Mouse (Mus musculus) forebrain, embryonic 16.5 days (tissue): ENCODE data around the gene Gm10974. TPM values are rescaled to one million over a fixed set of nuclear protein-coding genes. Genes with fewer than 3 reads are reported as not detected.

Experiments
- ATAC-seq: fragments of 200-750 bp; cut with Nextera tagmentation; 2 replicates; pipeline ENCODE4 v1.8.0; 2017; ENCODE audit warnings: mild to moderate bottlenecking, moderate library complexity
- H3K27ac ChIP-seq: fragments of 300-500 bp; sonication (generic); 2 replicates; pipeline ENCODE4 v1.5.1; 2014; ENCODE audit warnings: low read length, control low read depth
- H3K27me3 ChIP-seq: fragments of 300-500 bp; sonication (generic); replicated peaks from 2 replicates; pipeline ENCODE4 v1.6.1; 2014; ENCODE audit warnings: low read length; ENCODE audit not compliant: control insufficient read depth, insufficient read depth
- H3K36me3 ChIP-seq: fragments of 300-500 bp; sonication (generic); 2 replicates; pipeline ENCODE4 v1.6.1; 2014; ENCODE audit not compliant: control insufficient read depth, insufficient read depth
- H3K4me1 ChIP-seq: fragments of 300-500 bp; sonication (generic); replicated peaks from 2 replicates; pipeline ENCODE4 v1.6.1; 2014; ENCODE audit warnings: low read length; ENCODE audit not compliant: control insufficient read depth, insufficient read depth
- H3K4me2 ChIP-seq: fragments of 300-500 bp; sonication (generic); 2 replicates; pipeline ENCODE4 v1.6.1; 2014; ENCODE audit warnings: mild to moderate bottlenecking, low read length, control low read depth
- H3K4me3 ChIP-seq: fragments of 300-500 bp; sonication (generic); replicated peaks from 2 replicates; pipeline ENCODE4 v1.5.1; 2014; ENCODE audit warnings: mild to moderate bottlenecking, low read length, control low read depth
- H3K9ac ChIP-seq: fragments of 300-500 bp; sonication (generic); replicated peaks from 2 replicates; pipeline ENCODE4 v1.6.1; 2014; ENCODE audit warnings: low read depth, low read length, control low read depth
- H3K9me3 ChIP-seq: fragments of 300-500 bp; sonication (generic); 2 replicates; pipeline ENCODE4 v1.6.1; 2016; ENCODE audit warnings: low read length; ENCODE audit not compliant: control insufficient read depth
- WGBS: fragments of 180-500 bp; shearing (Covaris S2); extraction: QIAGEN DNeasy Blood & Tissue Kit; methylation state at CpG from one replicate; pipeline ENCODE4 v1.1.7; 2014; 5-methylcytosine and 5-hydroxymethylcytosine counted together
- polyA plus RNA-seq: library from polyadenylated mRNA; unstranded; fragments of >200 nt; fragmentation: Nextera tagmentation; extraction: Ambion mirVana; gene quantifications from 2 replicates; pipeline ENCODE4 v1.2.1, GENCODE M21; 2015

The Gm10974 gene
- polyA plus RNA-seq, 1 experiment from 2014 or later = not detected

- H3K27me3 ChIP-seq = no peaks in the 10 kb centered on the region
- no peaks in the 10 kb centered on the region for H3K4me1 ChIP-seq
- no peak overlapping the region for H3K4me2 ChIP-seq
- H3K9ac ChIP-seq = no peak overlapping the region
- no peak for ATAC-seq
- no peaks in the 10 kb centered on the region for H3K9me3 ChIP-seq
- WGBS = 82% methylated on average over 3 of the region's 3 CpGs
- H3K36me3 ChIP-seq = no peaks in the 10 kb centered on the region
- H3K27ac ChIP-seq = no peak overlapping the region
- H3K4me3 ChIP-seq = no peak overlapping the region
These were observed 7.7 kb downstream of the Gm10974 start for GRCm38 (mm10) chr7:66373391-66373790.

- Histone ChIP-seq H3K27me3 (no peaks in the 10 kb centered on the region), H3K27ac (no peak overlapping the region)
- ATAC-seq = no peak
These were observed 10.0 kb downstream of the Gm10974 start for GRCm38 (mm10) chr7:66375736-66376135.

GRCm38 (mm10) chr7:66376560-66376959, 10.9 kb downstream of the Gm10974 start:
- Histone ChIP-seq H3K27me3 (no peaks in the 10 kb centered on the region), H3K27ac (no peak overlapping the region), H3K4me2 (no peak overlapping the region), H3K9ac (no peak overlapping the region), H3K36me3 (no peaks in the 10 kb centered on the region), H3K4me1 (no peaks in the 10 kb centered on the region), H3K4me3 (no peak overlapping the region), H3K9me3 (no peaks in the 10 kb centered on the region)
- ATAC-seq = no peak
- 83% methylated on average over 10 of the region's 10 CpGs for WGBS

More at GRCm38 (mm10) chr7:66375736-66376135, 10.0 kb downstream of the Gm10974 start:
- Histone ChIP-seq H3K36me3 (no peaks in the 10 kb centered on the region), H3K4me1 (no peaks in the 10 kb centered on the region), H3K9ac (no peak overlapping the region), H3K4me3 (no peak overlapping the region), H3K4me2 (no peak overlapping the region), H3K9me3 (no peaks in the 10 kb centered on the region)
- WGBS = 91% methylated on average over 4 of the region's 4 CpGs

- peaks cover 4% of the 10 kb centered on the region for H3K27me3 ChIP-seq
- H3K9ac ChIP-seq = no peak overlapping the region
These were observed 18.5 kb downstream of the Gm10974 start for GRCm38 (mm10) chr7:66384213-66384612.

GRCm38 (mm10) chr7:66384891-66385290, 19.2 kb downstream of the Gm10974 start:
- ATAC-seq = no peak
- WGBS = 92% methylated on average over 8 of the region's 8 CpGs
- no peak overlapping the region for H3K4me2 ChIP-seq

More at GRCm38 (mm10) chr7:66384213-66384612, 18.5 kb downstream of the Gm10974 start:
- no peaks in the 10 kb centered on the region for H3K9me3 ChIP-seq
- ATAC-seq = no peak
- H3K4me2 ChIP-seq = no peak overlapping the region
- no peak overlapping the region for H3K27ac ChIP-seq
- no peaks in the 10 kb centered on the region for H3K36me3 ChIP-seq
- WGBS = 78% methylated on average over 5 of the region's 5 CpGs
- no peak overlapping the region for H3K4me3 ChIP-seq
- peaks cover 17% of the 10 kb centered on the region for H3K4me1 ChIP-seq

GRCm38 (mm10) chr7:66385826-66386225, 20.1 kb downstream of the Gm10974 start:
- no peak overlapping the region for H3K4me2 ChIP-seq
- peaks cover 17% of the 10 kb centered on the region for H3K4me1 ChIP-seq
- H3K9me3 ChIP-seq = no peaks in the 10 kb centered on the region
- ATAC-seq = no peak
- no peaks in the 10 kb centered on the region for H3K36me3 ChIP-seq
- H3K4me3 ChIP-seq = no peak overlapping the region
- H3K9ac ChIP-seq = no peak overlapping the region
- peaks cover 4% of the 10 kb centered on the region for H3K27me3 ChIP-seq
- H3K27ac ChIP-seq = no peak overlapping the region
- 94% methylated on average over 8 of the region's 12 CpGs for WGBS

More at GRCm38 (mm10) chr7:66384891-66385290, 19.2 kb downstream of the Gm10974 start:
- H3K4me1 ChIP-seq = peaks cover 17% of the 10 kb centered on the region
- H3K4me3 ChIP-seq = no peak overlapping the region
- H3K36me3 ChIP-seq = no peaks in the 10 kb centered on the region
- H3K9me3 ChIP-seq = no peaks in the 10 kb centered on the region
- no peak overlapping the region for H3K9ac ChIP-seq
- H3K27me3 ChIP-seq = peaks cover 4% of the 10 kb centered on the region
- no peak overlapping the region for H3K27ac ChIP-seq

GRCm38 (mm10) chr7:66386411-66386810, 20.7 kb downstream of the Gm10974 start:
- H3K9me3 ChIP-seq = no peaks in the 10 kb centered on the region
- WGBS = 95% methylated on average over 6 of the region's 6 CpGs

GRCm38 (mm10) chr7:66387419-66387812, 21.7 kb downstream of the Gm10974 start:
- Histone ChIP-seq H3K9ac (peak overlapping the region; percentile 60), H3K9me3 (no peaks in the 10 kb centered on the region), H3K27ac (no peak overlapping the region), H3K4me3 (peak overlapping the region; percentile 53), H3K27me3 (peaks cover 4% of the 10 kb centered on the region), H3K4me1 (peaks cover 17% of the 10 kb centered on the region), H3K4me2 (peak overlapping the region; percentile 96), H3K36me3 (no peaks in the 10 kb centered on the region)
- 5% methylated on average over 13 of the region's 13 CpGs for WGBS
- no peak for ATAC-seq

More at GRCm38 (mm10) chr7:66386411-66386810, 20.7 kb downstream of the Gm10974 start:
- Histone ChIP-seq H3K4me3 (no peak overlapping the region), H3K4me1 (peaks cover 17% of the 10 kb centered on the region), H3K36me3 (no peaks in the 10 kb centered on the region), H3K9ac (no peak overlapping the region), H3K27me3 (peaks cover 4% of the 10 kb centered on the region), H3K4me2 (no peak overlapping the region), H3K27ac (no peak overlapping the region)
- ATAC-seq = no peak

- Histone ChIP-seq H3K4me1 (peaks cover 17% of the 10 kb centered on the region), H3K27me3 (peaks cover 4% of the 10 kb centered on the region), H3K9me3 (no peaks in the 10 kb centered on the region), H3K36me3 (no peaks in the 10 kb centered on the region), H3K27ac (no peak within 1 kb of the TSS), H3K4me2 (peak within 1 kb of the TSS; percentile 96), H3K9ac (peak within 1 kb of the TSS; percentile 60), H3K4me3 (peak within 1 kb of the TSS; percentile 53)
- WGBS = under 1% methylated on average over 67 of the region's 70 CpGs
- ATAC-seq = peak; percentile 58
These were observed 22.3 kb downstream of the Gm10974 start, which contains the start of gene Lrrk1 for GRCm38 (mm10) chr7:66387813-66388521. Lrrk1 (minus strand) TSS chr7:66388350.
